Mouse (Mus musculus) liver, adult (tissue): ENCODE measurements around the gene Eno2.

ENCODE experiments used
- GATA4 ChIP-seq: IDR thresholded peaks from 2 replicates; pipeline ENCODE4 v1.6.1; 2014; ENCODE audit warnings: mild to moderate bottlenecking, low read length; ENCODE audit not compliant: insufficient replicate concordance

Eno2 gene

GRCm38 (mm10) chr6:124755306-124755705 is 14.2 kb downstream of the Eno2 start:
- no peak for TF ChIP-seq GATA4

- TF ChIP-seq GATA4, result no peak; the same call in 1 of the 2 replicates
These were observed 15.6 kb downstream of the Eno2 start for GRCm38 (mm10) chr6:124753861-124754260.

- no peak for TF ChIP-seq GATA4
These were observed 19.1 kb downstream of the Eno2 start for GRCm38 (mm10) chr6:124750405-124750804.

GRCm38 (mm10) chr6:124746654-124747632 is 22.5 kb downstream of the Eno2 start:
- no peak for TF ChIP-seq GATA4

GRCm38 (mm10) chr6:124746296-124746605 is 23.2 kb downstream of the Eno2 start:
- no peak for TF ChIP-seq GATA4

- 0 out of 2 replicates have a peak, but pooled peaks have one; percentile 29 for TF ChIP-seq GATA4
These were observed 23.8 kb downstream of the Eno2 start for GRCm38 (mm10) chr6:124745490-124746295.

- TF ChIP-seq GATA4, result no peak
These were observed 24.6 kb downstream of the Eno2 start for GRCm38 (mm10) chr6:124744755-124745321.

GRCm38 (mm10) chr6:124743647-124744046 is 25.8 kb downstream of the Eno2 start:
- TF ChIP-seq GATA4, result no peak

- TF ChIP-seq GATA4, result no peak
These were observed 26.5 kb downstream of the Eno2 start for GRCm38 (mm10) chr6:124742839-124743514.

- no peak for TF ChIP-seq GATA4
These were observed 27.6 kb downstream of the Eno2 start for GRCm38 (mm10) chr6:124741842-124742241.

GRCm38 (mm10) chr6:124740888-124741761 is 28.3 kb downstream of the Eno2 start, which contains the start of gene Grcc10:
Gene Grcc10, minus strand, starts transcription at chr6:124741374.
- no peak for TF ChIP-seq GATA4

- TF ChIP-seq GATA4, result no peak
These were observed 29.1 kb downstream of the Eno2 start for GRCm38 (mm10) chr6:124740211-124740887.

GRCm38 (mm10) chr6:124739231-124739796 is 30.2 kb downstream of the Eno2 start:
- no peak for TF ChIP-seq GATA4
